Mouse (Mus musculus) splenic B cell, adult 2 months (primary cell): ENCODE measurements around the gene Msmo1.

Experiments used
- DNase-seq: peaks from one replicate; pipeline ENCODE4 v3.0.0-alpha.2; 2011; ENCODE audit warnings: low read depth, low spot score
- H3K27me3 ChIP-seq: 2 replicates; pipeline ENCODE4 v1.6.1; 2012; ENCODE audit warnings: mild to moderate bottlenecking, low read length, moderate library complexity, mixed read lengths; ENCODE audit not compliant: control insufficient read depth, poor library complexity, insufficient read depth, severe bottlenecking
- H3K36me3 ChIP-seq: 2 replicates; pipeline ENCODE4 v1.6.1; 2012; ENCODE audit warnings: mild to moderate bottlenecking, low read length, moderate library complexity, mixed read lengths; ENCODE audit not compliant: control insufficient read depth, poor library complexity, insufficient read depth, severe bottlenecking

Gene Msmo1

DNA sequence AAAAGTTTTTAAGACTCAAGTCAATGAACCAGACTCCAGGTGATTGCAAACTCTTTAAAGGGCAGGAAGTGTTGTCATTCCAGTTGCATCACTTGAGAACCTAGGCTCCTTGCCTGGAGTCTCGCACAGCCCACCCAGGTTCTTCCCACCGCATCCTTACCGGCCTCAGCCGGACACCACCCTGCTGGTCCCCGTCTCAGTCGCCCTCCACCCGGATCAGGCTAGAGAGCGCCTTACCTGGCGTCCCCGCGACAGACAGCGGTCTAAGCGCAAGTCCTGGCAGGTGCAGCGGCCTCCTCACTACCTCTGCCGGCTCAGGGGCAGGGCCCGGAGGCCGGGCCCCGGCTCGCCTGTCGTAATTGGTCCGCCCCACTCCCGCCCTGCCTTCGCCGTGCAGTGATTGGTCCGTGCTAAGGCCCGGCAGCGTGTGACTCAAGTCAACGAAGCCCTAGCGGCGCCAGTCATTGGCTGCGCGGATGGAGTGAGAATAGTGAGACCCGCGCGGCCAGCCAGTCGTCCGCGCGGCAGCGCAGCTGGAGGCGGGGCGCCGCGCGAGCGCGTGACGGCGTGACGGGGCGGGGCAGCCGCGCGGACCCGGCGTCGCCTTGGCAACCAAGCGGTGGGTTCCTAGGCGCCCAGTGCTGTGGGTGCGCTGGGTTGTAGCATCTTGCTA is at the start of gene Msmo1:
Gene Msmo1, minus strand, starts transcription at position 522 of the 673 bp plus-strand sequence.
- DNase-seq = peak; percentile 99
- Histone ChIP-seq H3K36me3 (peaks cover 3% of the 10 kb centered on the region), H3K27me3 (no peaks in the 10 kb centered on the region)

DNA sequence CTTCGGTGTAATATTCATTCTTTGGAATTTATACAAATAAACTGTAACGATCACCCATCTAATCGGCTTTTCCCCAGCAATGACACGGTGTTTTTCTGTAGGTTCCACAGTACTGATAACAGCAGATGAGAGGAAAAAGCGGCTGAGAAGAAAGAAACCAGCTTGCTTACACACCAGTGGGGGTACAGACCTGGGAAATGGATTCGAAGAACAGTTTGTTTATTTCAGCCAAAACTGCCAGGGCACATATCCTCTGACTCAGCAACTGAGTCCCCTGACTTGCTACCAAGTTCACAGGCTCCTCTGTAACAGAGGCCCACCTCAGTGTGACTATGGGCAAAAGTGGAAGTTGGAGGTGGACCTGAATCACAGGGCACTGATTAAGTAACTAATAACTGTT is 48.4 kb upstream of the Msmo1 start:
- Histone ChIP-seq H3K27me3 (no peaks in the 10 kb centered on the region; the same call in 1 of the 2 replicates), H3K36me3 (peaks cover 3% of the 10 kb centered on the region; the same call in 1 of the 2 replicates)
- DNase-seq = no peak

DNA sequence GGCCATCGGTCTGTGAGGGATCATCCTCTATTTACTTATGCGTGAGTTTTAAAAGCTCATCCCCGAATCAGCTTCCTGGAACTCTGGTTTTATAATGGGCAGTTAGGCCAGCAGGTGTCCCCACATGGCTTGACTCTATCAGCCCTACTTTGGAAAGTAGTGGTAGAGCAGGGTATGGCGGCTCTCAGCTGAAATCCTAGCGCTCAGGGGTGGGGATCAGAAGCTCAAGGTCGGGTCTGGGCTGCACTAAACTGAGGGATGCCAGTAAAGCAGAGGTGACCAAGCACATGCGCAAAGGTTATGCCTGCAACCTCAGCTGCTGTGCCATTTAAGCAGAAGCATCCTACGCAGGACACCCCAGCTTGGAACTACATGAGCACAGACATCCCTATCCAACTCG is 44.3 kb upstream of the Msmo1 start:
- Histone ChIP-seq H3K27me3 (no peaks in the 10 kb centered on the region; the same call in 1 of the 2 replicates), H3K36me3 (peaks cover 3% of the 10 kb centered on the region; the same call in 1 of the 2 replicates)
- DNase-seq = no peak

DNA sequence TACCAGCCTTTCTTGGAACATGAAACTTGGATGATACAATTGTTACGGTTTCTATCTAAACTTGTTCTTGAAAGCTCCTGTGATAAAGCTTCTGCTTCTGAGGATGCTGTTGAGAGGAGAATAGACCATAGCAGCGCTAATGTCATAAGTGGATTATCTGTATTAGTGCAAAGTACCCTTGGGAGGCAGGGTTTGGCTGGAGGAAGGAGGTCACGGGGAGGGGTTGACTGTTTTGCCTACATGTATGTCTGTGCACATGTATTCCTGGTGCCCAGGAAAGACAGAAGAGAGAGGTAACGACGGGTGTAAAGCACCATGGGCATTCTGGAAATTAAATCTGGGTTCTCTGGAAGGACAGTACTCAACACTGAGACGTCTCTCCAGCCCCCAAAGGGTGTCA is 40.5 kb upstream of the Msmo1 start:
- H3K27me3 ChIP-seq = no peaks in the 10 kb centered on the region
- no peak for DNase-seq
- H3K36me3 ChIP-seq = 0 out of 2 replicates have a peak, but pooled peaks cover 2% of the 10 kb centered on the region

DNA sequence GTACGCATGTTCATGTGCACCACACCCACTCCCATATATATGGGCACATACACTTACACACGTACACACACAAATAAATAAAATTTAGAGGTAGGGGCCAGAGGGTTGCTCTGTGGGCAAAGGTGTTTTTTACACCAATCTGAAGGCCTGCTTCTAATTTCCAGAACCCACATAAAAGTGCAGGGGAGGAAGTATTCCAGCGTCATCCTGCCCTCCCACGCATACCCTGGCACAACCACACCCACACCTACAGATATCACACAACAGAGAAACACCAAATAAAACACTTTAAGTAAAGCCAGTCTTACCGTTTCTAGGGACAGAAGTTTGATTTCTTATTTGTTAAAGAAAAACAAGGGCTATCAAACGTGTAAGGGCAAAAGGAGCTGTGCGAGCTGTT is 37.2 kb upstream of the Msmo1 start:
- Histone ChIP-seq H3K36me3 (peaks cover 4% of the 10 kb centered on the region; the same call in 1 of the 2 replicates), H3K27me3 (no peaks in the 10 kb centered on the region)
- no peak for DNase-seq

DNA sequence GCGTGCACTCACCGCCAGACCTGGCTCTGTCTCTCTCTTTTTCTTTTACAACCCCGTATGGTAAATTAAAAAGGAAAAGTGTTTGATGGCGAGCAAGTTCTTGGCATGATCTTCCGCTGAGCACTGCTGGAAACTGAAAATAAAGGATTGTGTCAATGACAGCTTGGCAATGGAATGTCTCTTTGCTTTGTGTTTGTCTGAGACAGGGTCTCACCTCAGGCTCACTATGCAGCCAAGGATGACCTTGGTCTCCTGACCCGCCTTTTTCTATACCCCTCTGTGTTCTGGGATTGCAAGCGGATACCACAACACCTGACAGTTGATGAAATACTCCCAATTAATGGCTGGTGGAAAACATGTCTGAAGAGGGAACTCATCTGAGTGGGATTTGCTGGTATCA is 36.0 kb upstream of the Msmo1 start:
- Histone ChIP-seq H3K36me3 (peaks cover 4% of the 10 kb centered on the region; the same call in 1 of the 2 replicates), H3K27me3 (no peaks in the 10 kb centered on the region)
- DNase-seq = no peak

DNA sequence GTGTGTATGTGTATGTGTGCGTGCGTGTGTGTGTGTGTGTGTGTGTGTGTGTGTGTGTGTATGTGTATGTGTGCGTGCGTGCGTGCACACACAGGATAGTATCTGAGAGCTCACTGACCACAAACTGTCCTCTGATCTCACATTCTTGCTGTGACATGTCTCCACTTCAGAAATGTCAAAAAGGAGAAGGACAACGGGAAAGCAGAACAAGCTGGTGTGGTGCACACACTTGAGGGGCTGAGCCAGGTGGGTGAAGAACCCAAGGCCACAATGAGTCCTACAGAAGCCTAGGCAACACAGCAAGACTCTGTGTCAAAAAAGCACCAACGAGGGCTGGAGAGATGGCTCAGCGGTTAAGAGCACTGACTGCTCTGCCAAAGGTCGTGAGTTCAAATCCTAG is 35.1 kb upstream of the Msmo1 start:
- H3K27me3 ChIP-seq = no peaks in the 10 kb centered on the region
- peaks cover 4% of the 10 kb centered on the region; the same call in 1 of the 2 replicates for H3K36me3 ChIP-seq
- no peak for DNase-seq

DNA sequence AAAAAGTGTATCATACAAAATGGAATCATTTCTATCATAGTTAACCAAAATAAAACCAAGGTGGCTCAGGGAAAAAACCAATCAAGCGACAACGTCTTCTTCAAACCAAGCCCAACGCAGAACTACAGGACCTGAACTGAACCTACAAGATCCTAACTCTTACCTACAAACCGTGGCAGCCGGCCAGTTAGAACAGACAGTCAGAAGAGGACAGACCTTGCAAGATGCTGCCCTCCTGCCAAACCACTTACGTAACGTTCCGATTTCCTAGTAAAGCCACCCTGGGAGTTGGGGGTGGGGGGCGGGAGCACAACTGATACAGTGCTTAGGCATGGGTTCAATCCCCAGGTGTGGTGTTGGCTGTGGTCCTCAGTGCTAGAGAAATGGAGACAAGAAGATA is 33.5 kb upstream of the Msmo1 start:
- Histone ChIP-seq H3K36me3 (peaks cover 2% of the 10 kb centered on the region; the same call in 1 of the 2 replicates), H3K27me3 (no peaks in the 10 kb centered on the region)
- DNase-seq = no peak

DNA sequence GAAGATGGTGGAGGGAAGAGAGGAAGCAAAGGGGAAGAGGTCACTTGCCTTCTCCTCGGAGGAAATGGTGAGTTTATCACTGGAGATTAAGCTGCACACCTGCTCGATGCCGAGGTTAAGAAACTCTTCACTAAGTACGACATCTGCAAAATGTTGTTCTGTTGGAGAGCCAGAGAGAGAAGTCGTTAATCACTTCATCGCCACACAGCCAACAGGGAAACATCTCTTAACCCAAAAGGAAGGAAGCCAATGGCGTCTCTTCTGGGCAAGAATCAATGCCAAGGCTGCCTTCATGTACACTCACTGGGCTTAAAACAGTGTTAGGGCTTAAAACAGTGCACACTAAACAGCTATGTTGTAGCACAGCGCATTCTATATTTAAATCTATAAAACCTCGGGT is 30.5 kb upstream of the Msmo1 start:
- Histone ChIP-seq H3K36me3 (peaks cover 4% of the 10 kb centered on the region; the same call in 1 of the 2 replicates), H3K27me3 (no peaks in the 10 kb centered on the region)
- DNase-seq = peak; percentile 3

DNA sequence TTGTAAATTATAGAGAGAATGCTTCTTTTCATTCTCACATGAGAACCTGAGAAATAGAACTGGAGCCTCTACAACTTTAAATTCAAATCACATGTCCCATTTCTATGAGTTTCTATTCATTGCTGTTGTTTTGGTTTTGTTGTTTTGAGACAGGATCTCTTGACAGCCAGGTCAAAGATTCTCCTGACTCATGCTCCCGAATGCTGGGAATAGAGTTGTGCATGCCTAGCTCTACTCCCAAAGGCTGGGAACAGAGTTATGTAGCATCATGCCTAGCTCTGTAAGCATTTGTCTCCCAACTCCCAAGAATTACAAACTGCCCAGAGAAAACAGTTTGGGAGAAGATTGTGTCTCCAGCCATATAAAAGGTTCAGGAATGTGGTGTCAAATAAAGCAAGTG is 29.2 kb upstream of the Msmo1 start:
- no peaks in the 10 kb centered on the region for H3K27me3 ChIP-seq
- no peak for DNase-seq
- peaks cover 8% of the 10 kb centered on the region for H3K36me3 ChIP-seq

DNA sequence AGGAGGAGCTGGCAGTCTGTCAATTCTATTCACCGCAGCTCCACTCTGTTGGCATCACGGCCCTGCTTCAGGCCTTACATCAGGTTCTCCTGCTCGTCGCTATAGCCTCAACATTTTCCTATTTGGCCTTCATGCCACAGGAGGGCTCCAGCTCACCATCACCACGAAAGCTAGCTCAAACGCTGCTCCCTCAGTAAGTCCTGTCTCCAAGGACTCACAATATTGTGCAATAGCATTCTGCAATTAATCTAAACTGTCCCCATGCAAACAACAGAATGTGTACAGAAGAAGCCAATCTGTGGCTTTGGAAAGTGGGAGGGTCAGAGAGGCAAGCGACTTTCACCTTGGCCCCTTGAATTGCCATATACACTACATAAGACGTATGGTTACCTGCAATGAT is 27.8 kb upstream of the Msmo1 start:
- no peak for DNase-seq
- Histone ChIP-seq H3K36me3 (peaks cover 6% of the 10 kb centered on the region; the same call in 1 of the 2 replicates), H3K27me3 (no peaks in the 10 kb centered on the region)

DNA sequence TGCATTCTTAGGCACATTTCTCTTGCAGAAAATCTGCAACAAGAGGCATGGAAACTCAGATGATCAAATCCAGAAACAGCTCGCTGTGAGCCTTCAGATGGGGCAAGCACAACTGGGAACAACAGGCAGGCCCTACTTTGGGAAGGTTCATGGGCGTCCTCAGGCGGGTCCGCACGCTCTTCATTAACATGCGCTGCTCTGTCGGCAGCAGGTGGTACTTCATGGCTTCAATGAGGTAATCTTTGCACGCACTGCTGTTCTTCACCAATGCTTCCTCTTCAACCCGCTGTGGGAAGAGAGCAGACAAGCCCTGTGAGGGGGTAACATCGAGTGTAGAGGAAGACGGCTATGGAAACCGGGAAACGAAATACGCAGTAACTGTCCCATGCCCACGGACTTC is 24.4 kb upstream of the Msmo1 start:
- DNase-seq = no peak
- no peaks in the 10 kb centered on the region for H3K27me3 ChIP-seq
- peaks cover 7% of the 10 kb centered on the region for H3K36me3 ChIP-seq

DNA sequence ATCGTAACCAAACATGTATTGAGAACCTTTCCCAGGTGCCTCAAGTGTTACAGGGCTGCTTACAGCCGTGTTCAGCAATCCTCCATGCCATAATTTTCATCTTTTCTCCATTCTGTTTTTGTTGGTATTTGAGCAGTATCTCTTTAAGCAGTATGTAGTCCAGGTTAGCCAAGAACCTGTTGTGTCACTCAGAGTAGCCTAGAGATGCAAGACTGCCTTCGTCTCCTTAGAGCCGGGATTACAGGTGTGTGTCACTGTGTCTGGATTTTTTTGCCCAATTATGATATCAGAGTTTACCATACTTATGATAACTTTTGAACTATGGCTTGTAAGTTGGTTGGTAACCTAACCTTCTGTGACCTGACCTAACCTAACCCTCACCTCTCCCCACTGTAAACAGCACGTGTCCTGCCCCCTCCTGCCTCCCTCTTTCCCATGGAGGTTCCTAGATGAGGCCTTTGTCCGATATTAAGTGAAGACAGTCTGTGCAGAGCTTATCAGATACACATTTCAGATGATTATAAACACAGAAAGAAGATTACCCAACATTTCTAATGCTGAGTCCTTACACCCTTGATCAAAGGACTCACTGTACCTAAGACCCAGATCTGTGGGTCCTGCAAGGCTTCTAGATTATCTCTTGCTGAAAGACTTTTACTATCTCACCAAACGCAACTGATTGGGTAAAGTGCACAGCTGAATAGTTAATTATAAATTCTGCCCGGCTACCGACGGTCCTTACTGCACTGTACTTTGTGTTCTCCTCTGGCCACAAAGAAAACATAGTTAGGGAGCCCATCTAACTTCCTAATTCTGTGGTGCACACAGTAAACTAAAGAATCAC is 12.8 kb upstream of the Msmo1 start:
- DNase-seq = no peak
- Histone ChIP-seq H3K27me3 (no peaks in the 10 kb centered on the region), H3K36me3 (peaks cover 3% of the 10 kb centered on the region)

DNA sequence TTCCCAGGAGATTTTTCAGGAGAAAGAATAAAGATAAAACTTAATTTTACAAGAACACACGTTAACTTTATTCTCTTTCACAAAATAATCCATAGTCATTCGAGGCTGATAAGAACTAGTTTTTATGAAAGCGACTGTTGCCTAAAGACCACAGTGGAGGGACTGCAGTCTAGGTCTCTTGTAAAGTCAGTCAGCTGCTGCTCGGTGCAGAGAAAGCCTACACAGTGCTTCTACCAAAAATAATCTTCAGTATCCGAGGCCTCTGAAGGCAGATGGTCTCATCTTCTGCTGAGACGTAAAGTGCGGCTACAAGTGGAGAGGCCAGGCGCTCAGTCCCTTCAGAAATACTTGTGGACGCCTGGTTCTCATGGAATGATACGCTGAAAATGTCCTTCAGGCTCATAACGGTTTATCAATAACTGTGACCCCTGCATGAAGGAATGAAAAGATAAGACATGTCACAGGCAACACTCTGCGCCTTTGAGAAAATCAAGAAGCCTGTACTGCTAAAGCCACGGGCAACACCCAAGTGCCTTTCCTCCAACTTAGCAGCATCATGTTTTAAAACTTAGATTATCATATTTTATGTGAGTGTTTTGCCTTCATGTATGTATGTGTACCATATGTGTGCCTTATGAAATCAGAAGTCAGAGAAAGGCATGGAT is 7.1 kb upstream of the Msmo1 start:
- Histone ChIP-seq H3K27me3 (no peaks in the 10 kb centered on the region), H3K36me3 (no peaks in the 10 kb centered on the region)
- no peak for DNase-seq

DNA sequence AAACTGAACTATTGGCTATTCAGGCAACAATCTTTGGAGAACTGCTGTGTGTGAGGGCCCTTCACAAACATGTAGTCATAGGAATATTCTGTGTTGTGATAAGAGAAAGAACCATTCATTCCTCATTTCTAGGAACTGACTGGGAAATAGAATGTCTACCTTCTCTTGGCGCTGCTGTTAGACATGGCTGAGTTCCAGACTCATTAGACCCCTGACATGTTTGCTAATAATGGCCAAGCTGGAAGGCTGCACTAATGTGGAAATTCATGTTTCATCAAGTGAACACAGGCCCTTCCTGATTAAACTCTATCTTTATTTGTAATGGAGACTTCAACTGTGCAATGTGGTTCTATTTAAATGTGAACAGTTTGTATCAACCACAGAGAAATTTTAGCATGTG is 5.3 kb upstream of the Msmo1 start:
- Histone ChIP-seq H3K36me3 (no peaks in the 10 kb centered on the region), H3K27me3 (no peaks in the 10 kb centered on the region)
- no peak for DNase-seq
